Mouse (Mus musculus) lung, embryonic 16.5 days (tissue): ENCODE data around the gene Ccdc170. TPM values are rescaled to one million over a fixed set of nuclear protein-coding genes. Genes with fewer than 3 reads are reported as not detected.
A peak's percentile ranks its signal among the peaks of the same experiment; 100 is the strongest.

ENCODE experiments used
- ATAC-seq: fragments of 200-750 bp; cut with Nextera tagmentation; 2 replicates; pipeline ENCODE4 v1.8.0; 2017; ENCODE audit warnings: low read depth, mild to moderate bottlenecking, moderate library complexity
- H3K27ac ChIP-seq: fragments of 300-500 bp; sonication (generic); 2 replicates; pipeline ENCODE4 v1.5.1; 2014; ENCODE audit warnings: mild to moderate bottlenecking, control low read depth, low read length
- H3K27me3 ChIP-seq: fragments of 300-500 bp; sonication (generic); 2 replicates; pipeline ENCODE4 v1.6.1; 2014; ENCODE audit warnings: low read depth, low read length, mixed read lengths; ENCODE audit not compliant: control insufficient read depth, insufficient read depth
- H3K36me3 ChIP-seq: fragments of 300-500 bp; sonication (generic); 2 replicates; pipeline ENCODE4 v1.6.1; 2014; ENCODE audit warnings: low read length; ENCODE audit not compliant: control insufficient read depth, insufficient read depth
- H3K4me1 ChIP-seq: fragments of 300-500 bp; sonication (generic); replicated peaks from 2 replicates; pipeline ENCODE4 v1.6.1; 2014; ENCODE audit warnings: low read length, mixed read lengths; ENCODE audit not compliant: control insufficient read depth, insufficient read depth
- H3K4me2 ChIP-seq: fragments of 300-500 bp; sonication (generic); 2 replicates; pipeline ENCODE4 v1.6.1; 2014; ENCODE audit warnings: low read depth, low read length, control low read depth
- H3K4me3 ChIP-seq: fragments of 300-500 bp; sonication (generic); 2 replicates; pipeline ENCODE4 v1.5.1; 2014; ENCODE audit warnings: mild to moderate bottlenecking, low read length, control low read depth
- H3K9ac ChIP-seq: fragments of 300-500 bp; sonication (generic); 2 replicates; pipeline ENCODE4 v1.6.1; 2014; ENCODE audit warnings: low read length, control low read depth
- H3K9me3 ChIP-seq: fragments of 300-500 bp; sonication (generic); 2 replicates; pipeline ENCODE4 v1.6.1; 2016; ENCODE audit warnings: low read length; ENCODE audit not compliant: control insufficient read depth
- WGBS: fragments of 180-500 bp; shearing (Covaris S2); extraction: QIAGEN DNeasy Blood & Tissue Kit; methylation state at CpG from one replicate; pipeline ENCODE4 v1.1.7; 2014; 5-methylcytosine and 5-hydroxymethylcytosine counted together
- polyA plus RNA-seq: library from polyadenylated mRNA; unstranded; fragments of >200 nt; fragmentation: Nextera tagmentation; extraction: Ambion mirVana; gene quantifications from 2 replicates; pipeline ENCODE4 v1.2.1, GENCODE M21; 2015

Ccdc170 gene
- polyA plus RNA-seq, 1 experiment from 2014 or later = 0.43 TPM

DNA sequence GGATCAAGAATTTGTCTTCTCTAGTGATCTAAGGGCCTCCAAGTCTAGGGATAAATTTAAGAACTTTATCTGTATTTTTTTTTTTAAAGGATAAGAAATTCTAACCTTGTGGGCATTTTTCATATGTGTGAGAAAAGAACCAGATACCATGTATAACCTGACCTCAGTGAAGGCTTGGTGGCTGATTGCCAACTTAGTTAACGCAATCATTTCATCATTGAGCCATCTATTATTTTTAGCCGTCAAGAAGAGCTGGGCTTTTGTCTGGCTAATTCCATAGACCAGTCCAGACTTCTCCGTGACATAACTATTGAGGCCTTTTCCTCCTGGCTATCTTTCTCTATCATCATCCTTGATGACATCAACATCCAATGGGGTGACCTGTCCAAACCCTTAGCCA, 6.9 kb upstream of the Ccdc170 start:
- Histone ChIP-seq H3K9me3 (no peaks in the 10 kb centered on the region), H3K4me1 (no peaks in the 10 kb centered on the region), H3K9ac (no peak overlapping the region), H3K4me3 (no peak overlapping the region), H3K36me3 (no peaks in the 10 kb centered on the region), H3K27me3 (no peaks in the 10 kb centered on the region), H3K4me2 (no peak overlapping the region), H3K27ac (no peak overlapping the region)
- no peak for ATAC-seq
- 68% methylated on average over 3 of the region's 3 CpGs for WGBS

- ATAC-seq = no peak
- H3K4me3 ChIP-seq = no peak overlapping the region
- no peaks in the 10 kb centered on the region for H3K27me3 ChIP-seq
- H3K9ac ChIP-seq = no peak overlapping the region
- no peak overlapping the region for H3K4me2 ChIP-seq
- no peaks in the 10 kb centered on the region for H3K4me1 ChIP-seq
- WGBS = 75% methylated on average over 5 of the region's 5 CpGs
- no peak overlapping the region for H3K27ac ChIP-seq
- H3K36me3 ChIP-seq = no peaks in the 10 kb centered on the region
- no peaks in the 10 kb centered on the region for H3K9me3 ChIP-seq
These were observed 5.7 kb upstream of the Ccdc170 start for GRCm38 (mm10) chr10:4476604-4477003.

DNA sequence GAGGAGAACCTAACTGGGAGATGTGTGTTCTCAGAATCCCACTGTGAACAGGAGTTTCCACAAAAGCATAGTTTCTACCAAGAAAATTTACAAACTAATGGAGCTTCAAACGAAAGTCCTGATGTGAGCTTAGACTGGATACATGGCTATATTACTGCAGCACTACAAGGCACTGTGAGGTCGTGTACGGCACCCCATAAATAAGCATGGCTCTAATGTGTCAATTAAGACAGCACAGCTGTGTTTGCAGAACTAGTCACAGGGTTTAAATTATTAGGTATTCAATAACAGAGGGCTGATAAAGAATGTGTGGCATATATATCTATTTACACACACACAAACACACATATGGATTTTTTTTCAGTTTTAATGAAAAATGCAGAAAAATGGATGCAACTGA, 1.4 kb upstream of the Ccdc170 start:
- Histone ChIP-seq H3K27me3 (no peaks in the 10 kb centered on the region), H3K9me3 (no peaks in the 10 kb centered on the region), H3K27ac (no peak overlapping the region), H3K36me3 (no peaks in the 10 kb centered on the region), H3K4me1 (no peaks in the 10 kb centered on the region), H3K4me3 (no peak overlapping the region), H3K4me2 (no peak overlapping the region), H3K9ac (no peak overlapping the region)
- ATAC-seq = 0 out of 2 replicates have a peak, but pooled peaks have one; percentile 51
- WGBS = 51% methylated on average over 3 of the region's 3 CpGs

GRCm38 (mm10) chr10:4481695-4482094, 607 bp upstream of the Ccdc170 start:
- H3K4me1 ChIP-seq = no peaks in the 10 kb centered on the region
- 75% methylated on average over 8 of the region's 8 CpGs for WGBS
- ATAC-seq = no peak
- H3K4me3 ChIP-seq = no peak overlapping the region
- no peaks in the 10 kb centered on the region for H3K27me3 ChIP-seq
- no peaks in the 10 kb centered on the region for H3K36me3 ChIP-seq
- no peak overlapping the region for H3K27ac ChIP-seq
- H3K4me2 ChIP-seq = no peak overlapping the region
- H3K9me3 ChIP-seq = no peaks in the 10 kb centered on the region
- no peak overlapping the region for H3K9ac ChIP-seq

DNA sequence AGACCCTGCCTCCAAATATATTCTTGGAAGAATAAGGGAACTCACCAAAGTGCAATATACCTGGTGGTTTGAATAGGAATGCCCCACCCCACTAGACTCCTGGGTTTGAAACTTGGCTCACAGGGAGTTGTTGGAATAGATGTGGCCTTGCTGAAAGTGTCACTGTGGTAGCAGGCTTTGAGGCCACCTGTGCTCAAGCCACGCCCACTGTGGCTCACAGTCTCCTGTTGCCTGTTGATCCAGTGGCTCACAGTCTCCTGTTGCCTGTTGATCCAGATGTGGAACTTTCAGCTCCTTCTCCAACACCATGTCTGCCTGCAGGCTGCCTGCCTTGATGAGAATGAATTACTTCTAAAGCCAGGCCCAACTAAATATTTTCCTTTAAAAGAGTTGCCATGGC, 1.5 kb downstream of the Ccdc170 start:
- WGBS = 74% methylated on average over 1 of the region's 1 CpGs
- Histone ChIP-seq H3K36me3 (no peaks in the 10 kb centered on the region), H3K27ac (no peak overlapping the region), H3K4me3 (no peak overlapping the region), H3K4me1 (no peaks in the 10 kb centered on the region), H3K4me2 (no peak overlapping the region), H3K27me3 (no peaks in the 10 kb centered on the region), H3K9ac (no peak overlapping the region), H3K9me3 (no peaks in the 10 kb centered on the region)
- ATAC-seq = no peak

DNA sequence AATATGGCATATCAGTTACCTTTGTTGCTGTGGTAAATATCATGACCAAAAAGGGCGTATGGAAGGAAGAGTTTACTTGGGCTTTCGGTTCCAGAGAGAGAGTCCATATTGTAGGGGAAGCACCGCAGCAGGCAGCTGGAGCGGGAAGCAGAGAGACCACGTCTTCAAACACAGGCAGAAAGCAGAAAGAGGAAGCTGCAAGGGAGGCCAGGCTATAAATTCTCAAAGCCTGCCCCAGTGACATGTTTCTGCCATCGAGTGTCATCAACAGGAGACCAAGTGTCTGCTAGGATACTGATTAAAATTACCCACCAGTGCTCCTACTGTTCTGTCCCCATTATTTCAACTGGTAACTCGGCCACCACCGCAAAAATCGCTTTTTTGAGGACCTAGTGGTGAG, 2.7 kb downstream of the Ccdc170 start:
- no peaks in the 10 kb centered on the region for H3K9me3 ChIP-seq
- no peaks in the 10 kb centered on the region for H3K4me1 ChIP-seq
- no peaks in the 10 kb centered on the region for H3K36me3 ChIP-seq
- ATAC-seq = no peak
- H3K4me3 ChIP-seq = no peak overlapping the region
- WGBS = 65% methylated on average over 9 of the region's 9 CpGs
- no peak overlapping the region for H3K9ac ChIP-seq
- H3K27me3 ChIP-seq = no peaks in the 10 kb centered on the region
- no peak overlapping the region for H3K4me2 ChIP-seq
- H3K27ac ChIP-seq = no peak overlapping the region

- 77% methylated on average over 5 of the region's 5 CpGs for WGBS
- H3K27ac ChIP-seq = no peak overlapping the region
These were observed 7.6 kb downstream of the Ccdc170 start for GRCm38 (mm10) chr10:4489865-4490264.

DNA sequence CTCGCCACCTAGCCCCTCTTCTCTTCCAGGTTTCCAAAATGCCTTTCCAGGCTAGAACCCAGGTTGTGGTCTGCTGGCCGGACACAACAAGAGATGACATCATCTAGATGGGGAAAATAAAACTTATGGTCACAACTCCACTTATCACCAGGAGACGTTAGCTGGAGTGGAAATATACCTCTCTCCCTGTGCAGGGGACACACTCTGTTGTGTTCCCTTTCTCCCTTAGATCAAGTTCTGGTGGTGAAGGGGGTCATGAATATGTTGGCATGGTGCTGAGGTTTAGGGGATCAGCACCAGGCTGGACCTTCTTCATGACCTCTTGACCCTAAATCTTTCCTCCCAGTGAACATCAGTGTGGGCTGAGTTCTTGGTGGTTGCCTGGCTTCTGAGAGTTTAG, 9.0 kb downstream of the Ccdc170 start:
- WGBS = 37% methylated on average over 2 of the region's 3 CpGs

More at GRCm38 (mm10) chr10:4489865-4490264, 7.6 kb downstream of the Ccdc170 start:
- Histone ChIP-seq H3K9me3 (no peaks in the 10 kb centered on the region), H3K36me3 (no peaks in the 10 kb centered on the region), H3K9ac (no peak overlapping the region), H3K4me3 (no peak overlapping the region), H3K4me1 (no peaks in the 10 kb centered on the region), H3K27me3 (no peaks in the 10 kb centered on the region), H3K4me2 (no peak overlapping the region)
- ATAC-seq = no peak

DNA sequence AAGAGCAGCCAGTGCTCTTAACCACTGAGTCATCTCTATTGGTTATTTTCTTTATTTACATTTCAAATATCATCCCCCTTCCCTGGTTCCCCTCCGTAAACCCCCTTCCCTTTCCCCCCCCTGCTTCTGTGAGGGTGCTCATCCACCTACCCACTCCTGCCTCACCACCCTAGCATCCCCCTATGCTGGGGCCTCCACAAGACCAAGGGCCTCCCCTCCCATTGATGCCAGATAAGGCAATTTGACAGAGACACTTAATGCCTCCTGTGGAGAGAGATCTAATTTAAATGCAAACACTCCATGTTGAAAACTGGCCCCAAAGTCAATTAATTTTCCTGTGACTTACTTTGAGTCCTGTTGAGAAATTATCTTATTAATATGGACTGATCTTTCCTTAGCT, 9.7 kb downstream of the Ccdc170 start:
- Histone ChIP-seq H3K4me3 (no peak overlapping the region), H3K27me3 (no peaks in the 10 kb centered on the region), H3K4me2 (no peak overlapping the region), H3K9me3 (no peaks in the 10 kb centered on the region), H3K9ac (no peak overlapping the region), H3K4me1 (no peaks in the 10 kb centered on the region), H3K27ac (no peak overlapping the region), H3K36me3 (no peaks in the 10 kb centered on the region)
- WGBS = 78% methylated on average over 1 of the region's 1 CpGs
- ATAC-seq = no peak

More for the DNA sequence above, 9.0 kb downstream of the Ccdc170 start:
- no peaks in the 10 kb centered on the region for H3K36me3 ChIP-seq
- H3K27ac ChIP-seq = no peak overlapping the region
- H3K27me3 ChIP-seq = no peaks in the 10 kb centered on the region
- no peaks in the 10 kb centered on the region for H3K4me1 ChIP-seq
- H3K9me3 ChIP-seq = no peaks in the 10 kb centered on the region
- H3K4me2 ChIP-seq = no peak overlapping the region
- no peak overlapping the region for H3K4me3 ChIP-seq
- ATAC-seq = no peak
- no peak overlapping the region for H3K9ac ChIP-seq

DNA sequence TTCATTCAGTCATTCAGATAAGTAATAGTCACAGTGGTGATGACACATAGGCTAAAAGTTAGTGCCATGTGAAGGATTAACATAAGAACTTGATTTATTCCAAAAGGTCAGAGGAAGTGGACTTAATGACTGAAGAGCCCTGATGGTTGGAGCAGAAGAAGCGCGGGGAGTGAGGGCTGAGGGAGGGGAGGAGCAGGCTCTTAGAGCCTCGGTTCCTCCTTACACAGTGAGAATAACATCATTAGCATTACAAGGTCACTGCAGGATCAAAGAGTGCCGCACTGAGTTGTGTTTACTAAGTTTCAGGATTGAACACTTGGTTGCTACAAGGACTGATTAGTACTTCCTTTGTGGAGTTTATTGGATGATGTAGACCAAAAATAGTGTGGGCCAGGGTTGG, 10.6 kb downstream of the Ccdc170 start:
- H3K4me2 ChIP-seq = no peak overlapping the region
- H3K36me3 ChIP-seq = no peaks in the 10 kb centered on the region
- H3K9me3 ChIP-seq = no peaks in the 10 kb centered on the region
- no peaks in the 10 kb centered on the region for H3K27me3 ChIP-seq
- no peak overlapping the region for H3K9ac ChIP-seq
- H3K27ac ChIP-seq = no peak overlapping the region
- no peak for ATAC-seq
- WGBS = 13% methylated on average over 4 of the region's 4 CpGs
- H3K4me3 ChIP-seq = no peak overlapping the region
- H3K4me1 ChIP-seq = no peaks in the 10 kb centered on the region
